Mouse (Mus musculus): Measurements from ENCODE around the gene Fmod.
A peak's percentile ranks its signal among the peaks of the same experiment; 100 is the strongest.

Gene Fmod

DNA sequence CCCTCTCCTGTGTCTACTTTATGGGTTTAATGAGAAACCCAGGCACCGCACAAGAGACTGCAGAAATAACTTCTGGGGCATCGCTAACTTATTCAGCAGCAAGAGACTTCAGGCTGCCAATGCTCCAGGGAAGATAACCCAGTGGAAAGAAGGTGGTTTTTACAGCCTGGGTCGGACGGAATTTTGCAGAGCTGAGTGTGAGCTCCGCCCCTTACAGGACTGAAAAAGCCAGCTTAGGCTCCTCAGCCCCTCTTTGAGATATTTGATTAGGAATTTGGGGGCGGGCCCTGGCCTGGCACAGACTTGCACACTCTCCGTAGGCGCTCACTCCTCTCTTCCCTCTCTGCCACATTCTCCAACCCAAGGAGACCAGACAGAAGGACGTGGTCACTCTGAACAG, at the start of gene Fmod:
Gene Fmod (plus strand): TSS at position 83 of the 400 bp plus-strand sequence.
- DNase-seq = no peak

DNA sequence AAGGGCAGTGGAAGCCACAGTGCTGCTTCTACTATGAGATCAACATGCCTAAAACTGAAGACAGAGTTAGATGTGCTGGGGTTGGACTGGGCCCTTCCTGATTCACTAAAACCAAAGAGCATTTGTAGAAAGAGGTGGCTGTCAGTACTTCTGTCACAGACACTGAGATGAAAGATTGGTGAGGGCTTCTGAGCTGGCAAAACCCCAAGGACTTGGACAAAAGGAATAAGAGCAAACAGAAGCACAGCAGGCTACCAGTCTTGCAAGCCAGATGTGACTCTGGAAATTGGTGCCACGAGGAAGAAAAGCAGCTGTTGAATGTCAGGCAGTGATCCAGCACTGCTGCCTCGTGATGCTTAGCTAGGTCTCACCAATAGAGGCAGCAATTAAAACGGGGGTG, 48.2 kb upstream of the Fmod start:
- DNase-seq = no peak

DNA sequence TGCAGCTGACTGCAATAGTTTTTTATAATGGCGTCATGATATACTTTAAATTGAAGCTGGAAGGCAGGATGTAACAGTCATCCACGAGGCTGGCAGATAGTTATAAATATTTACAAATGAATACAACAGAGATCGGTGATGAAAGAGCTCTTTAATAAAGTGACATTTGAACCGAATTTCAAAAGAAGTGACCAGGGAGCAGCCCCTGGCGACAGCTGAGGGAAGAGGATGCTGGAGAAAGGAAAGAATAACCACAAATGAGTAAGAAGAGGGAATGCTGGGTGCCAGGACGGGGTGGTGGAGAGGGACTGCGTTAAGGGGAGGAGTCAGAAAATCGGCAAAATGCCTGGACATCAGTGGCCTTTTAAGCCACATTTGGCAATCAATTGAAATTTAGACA, 45.8 kb upstream of the Fmod start:
- DNase-seq = no peak

DNA sequence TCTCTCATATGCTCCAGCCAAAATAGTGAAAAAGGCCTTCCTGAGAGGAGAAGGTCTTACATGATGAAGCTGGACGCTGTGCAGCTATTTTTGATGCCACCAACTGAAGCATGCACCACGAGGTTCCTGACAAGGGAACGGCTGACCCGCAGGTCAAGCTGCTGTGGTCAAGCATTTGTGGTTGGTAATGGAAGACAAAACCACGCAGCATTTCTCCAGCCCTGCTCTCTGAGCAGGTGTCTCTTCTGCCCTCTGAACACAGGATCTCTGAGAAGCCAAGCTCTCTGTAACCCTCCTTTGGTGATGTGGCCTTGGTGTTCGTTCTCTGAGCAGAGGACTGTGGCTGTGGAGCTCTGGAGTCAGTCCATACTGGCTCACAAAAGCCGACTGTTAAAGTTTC, 31.6 kb upstream of the Fmod start:
- no peak for DNase-seq

DNA sequence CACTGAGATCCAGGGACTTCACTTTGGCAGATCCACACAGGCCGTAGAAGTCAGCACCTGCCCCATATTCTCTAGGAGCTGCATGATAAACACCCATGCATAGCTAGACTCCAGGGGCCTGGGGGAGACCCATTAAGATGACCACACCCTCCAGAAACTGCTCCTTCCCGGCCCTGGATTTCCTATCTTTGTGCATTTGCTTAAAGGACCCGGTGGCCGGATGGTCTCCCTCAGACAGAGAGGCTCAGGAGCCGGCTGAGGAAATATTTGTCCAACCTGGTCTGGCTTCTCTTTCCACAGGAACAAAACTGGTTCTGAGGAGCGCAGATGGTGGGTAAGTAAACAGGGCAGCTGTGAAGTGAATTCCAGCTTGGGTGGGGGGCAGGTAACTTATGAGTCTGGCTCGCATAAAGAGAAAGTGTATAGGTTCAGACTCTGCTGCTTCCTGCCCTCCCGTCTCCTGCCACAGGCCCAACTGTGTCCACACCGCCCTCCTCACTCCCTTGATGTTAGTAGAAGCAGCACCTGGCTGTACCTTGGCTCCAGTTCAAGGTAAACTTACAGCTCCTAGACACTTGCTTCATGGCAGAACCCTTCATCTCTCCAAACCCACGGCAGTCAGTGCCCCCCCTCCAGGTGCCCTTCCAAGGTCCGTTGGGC, 30.8 kb upstream of the Fmod start:
- no peak for DNase-seq

DNA sequence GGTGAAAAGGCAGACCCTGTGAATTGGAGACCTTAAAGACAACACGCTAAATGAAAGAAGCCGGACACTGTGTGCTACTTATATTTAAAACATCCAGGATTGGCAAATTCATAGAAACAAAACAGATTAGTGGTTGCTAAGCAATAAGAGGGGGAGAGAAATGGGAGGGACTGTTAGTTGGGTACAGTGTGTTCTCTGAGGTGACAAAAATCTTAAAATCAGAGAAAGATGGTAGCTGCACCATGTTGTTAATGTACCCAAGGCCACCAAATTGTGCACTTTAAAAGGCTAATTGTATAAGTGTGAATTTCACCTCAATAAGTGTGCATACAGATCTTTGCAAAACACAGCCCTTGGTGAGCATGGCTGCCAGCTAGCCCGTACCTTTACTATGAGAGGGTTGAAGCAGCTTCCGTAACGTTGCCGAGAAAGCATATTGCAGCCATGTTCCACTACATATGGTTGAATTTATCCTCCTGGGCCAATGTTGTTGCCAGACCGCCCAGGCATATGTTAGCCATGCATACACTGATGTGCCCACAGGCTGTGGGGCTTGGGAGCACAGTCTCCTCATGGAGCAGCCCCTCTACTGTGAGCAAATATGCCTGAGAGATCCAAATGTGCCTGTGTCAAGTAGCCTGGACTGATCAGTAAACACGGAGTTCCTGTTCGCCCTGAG, 12.6 kb upstream of the Fmod start:
- no peak for DNase-seq

DNA sequence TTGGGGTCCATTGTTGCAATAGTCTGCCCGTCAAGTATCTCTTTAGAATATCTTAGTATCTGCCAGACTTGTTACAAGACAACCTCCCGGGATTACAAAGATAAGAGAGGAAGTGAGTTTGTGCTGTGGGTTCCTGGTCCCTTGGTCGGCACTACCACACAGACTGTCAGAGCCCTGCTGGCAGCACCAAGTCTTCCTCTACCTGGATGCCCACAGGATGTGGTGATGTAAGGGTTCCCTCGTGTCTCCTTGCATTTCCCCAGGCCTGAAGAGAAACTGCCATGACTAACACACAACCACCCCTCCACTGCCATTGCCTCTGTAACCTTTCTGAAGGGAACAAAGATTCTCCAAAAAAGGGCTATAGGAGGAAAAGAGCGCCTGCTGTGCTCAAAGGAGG, 11.1 kb upstream of the Fmod start:
- no peak for DNase-seq

DNA sequence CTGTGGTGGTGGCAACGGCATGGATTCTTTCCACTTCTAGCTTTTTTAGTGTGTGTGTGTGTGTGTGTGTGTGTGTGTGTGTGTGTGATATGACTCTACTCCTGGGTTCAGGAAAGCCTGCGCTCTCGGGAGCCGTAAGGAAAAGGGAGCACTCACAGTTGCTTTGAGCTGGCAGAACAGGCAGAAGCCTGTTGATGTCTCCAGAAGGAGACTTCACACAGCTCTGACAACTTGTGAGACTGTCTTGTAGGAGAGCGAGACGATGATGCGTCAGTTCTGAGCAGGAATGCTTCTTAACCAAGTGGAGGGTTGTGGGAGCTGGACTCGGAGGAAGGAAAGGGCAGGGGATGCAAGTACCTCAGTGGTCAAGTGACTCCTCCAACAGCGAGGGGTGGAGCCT, 10.3 kb upstream of the Fmod start:
- no peak for DNase-seq

DNA sequence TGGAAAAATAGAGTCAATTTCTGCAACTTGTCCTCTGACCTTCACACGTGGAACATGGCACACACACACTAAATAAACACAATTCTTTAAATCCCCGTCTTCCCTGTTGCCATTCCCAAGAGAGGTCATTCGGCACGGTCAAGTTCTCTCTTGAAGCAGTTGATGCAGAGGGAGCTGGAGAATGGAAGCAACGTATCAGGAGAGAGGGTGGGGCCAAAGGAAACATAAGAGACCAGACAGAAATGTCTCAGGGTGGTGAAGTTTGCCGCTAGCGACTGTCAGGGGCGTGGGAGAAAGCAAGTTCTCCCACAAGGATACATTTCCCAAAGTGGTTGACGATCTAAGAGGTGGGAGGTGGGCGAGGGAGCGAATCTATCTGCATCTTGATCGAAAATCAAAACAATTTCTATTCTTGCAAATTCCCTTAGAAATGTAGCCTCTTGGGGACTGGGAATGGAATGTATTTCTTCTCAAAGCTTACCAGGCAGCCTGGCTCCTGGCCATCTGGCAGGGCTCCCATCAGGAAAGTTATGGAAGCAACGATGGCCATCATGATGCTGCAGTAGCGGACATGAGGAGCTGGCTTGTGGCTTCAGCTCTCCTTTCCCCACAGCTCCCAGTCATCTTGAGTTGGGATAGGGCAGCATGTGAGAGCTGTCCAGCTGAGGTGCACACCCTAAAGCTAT, 8.8 kb upstream of the Fmod start:
- no peak for DNase-seq

DNA sequence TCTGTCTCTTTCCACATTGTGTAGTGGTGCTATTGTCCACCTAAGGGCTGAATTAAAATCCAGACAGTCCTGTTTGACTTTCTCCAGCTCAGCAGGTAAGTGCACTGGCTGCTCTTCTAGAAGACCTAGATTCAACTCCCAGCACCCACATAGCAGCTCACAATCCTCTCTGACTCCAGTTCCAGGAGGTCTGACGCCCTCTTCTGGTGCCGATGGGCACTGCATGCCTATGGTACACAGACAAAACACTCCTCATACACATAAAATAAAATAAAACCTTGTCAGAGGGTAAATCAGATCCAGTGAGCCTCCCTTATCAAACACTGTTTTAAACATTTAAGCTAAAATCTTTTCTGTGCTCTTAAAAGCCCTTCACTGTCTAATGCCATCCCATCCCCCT, 562 bp upstream of the Fmod start:
- no peak for DNase-seq

DNA sequence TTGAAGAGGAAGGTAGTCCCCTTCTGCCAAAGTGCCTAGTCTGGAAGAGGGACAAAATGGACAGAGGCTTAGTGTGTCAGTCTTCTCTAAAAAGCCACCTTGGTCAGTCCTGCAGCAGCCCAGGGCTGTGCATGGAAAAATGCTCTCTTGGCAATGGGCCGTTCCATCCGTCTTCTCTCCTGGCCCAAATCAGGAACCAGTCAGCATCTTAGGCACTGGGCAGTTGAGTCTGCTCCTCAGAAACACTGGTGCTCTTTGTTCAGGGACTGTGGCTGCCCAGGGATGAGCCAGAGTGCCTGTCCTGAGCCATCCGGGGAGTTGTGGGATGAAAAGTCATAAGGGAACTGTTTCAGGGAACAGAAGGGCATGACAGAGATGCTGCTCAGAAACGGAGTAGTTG, 1.3 kb downstream of the Fmod start:
- no peak for DNase-seq

DNA sequence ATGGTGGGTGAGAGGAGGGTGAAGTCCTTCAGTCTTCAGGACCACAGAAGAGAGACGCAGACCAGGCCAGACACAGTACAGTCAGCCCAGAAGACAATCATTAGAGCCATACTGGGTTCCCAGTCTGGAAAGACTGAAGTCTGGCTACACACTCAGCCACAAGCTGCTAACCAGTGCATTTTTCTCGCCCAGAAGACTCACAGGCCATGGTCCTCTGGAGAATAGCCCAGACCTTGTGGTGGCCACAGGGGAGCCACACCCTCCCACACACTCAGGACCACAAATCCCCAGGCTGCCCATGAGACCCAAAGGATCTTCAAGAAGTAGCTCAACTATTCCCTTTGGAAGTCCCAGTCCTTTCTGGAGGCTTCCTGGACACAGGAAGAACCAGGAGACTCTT, 2.3 kb downstream of the Fmod start:
- no peak for DNase-seq

DNA sequence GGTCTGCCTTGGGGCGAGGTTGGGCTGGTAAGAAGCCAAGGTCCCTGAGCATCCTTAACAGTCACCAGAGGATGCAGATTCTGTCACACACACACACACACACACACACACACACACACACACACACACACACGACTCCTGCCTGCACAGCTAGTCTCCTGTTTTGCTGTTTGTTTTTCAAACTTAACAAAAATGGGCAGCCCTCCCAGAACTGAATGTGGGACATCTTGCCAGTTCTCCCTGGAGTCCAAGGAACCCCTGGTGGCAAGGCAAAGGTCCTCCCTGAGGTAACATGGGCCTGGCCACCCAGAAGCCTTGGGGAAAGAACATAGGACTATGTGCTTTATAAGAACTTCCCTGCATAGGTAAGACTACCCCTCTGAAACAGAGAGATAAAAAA, 4.8 kb downstream of the Fmod start:
- DNase-seq = no peak

DNA sequence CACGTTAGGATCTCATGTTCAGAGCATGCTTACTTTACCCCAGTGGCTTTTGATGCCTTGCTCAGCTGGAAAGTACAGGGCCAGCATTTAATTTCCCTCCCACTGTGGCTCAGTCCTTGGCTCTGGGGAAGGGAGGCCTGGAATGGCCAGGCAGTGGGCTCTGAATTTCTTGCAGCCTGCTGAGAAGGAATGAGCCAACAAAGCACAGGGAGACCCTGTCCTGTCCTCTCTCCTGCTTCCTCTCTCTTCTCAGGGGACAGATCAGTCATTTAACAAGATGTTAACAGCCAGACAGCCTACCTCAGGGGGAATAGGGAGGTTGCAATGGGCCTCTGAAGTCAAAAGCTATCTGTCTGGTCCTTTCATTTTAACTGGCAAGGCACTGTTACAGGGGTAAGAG, 5.3 kb downstream of the Fmod start:
- no peak for DNase-seq

DNA sequence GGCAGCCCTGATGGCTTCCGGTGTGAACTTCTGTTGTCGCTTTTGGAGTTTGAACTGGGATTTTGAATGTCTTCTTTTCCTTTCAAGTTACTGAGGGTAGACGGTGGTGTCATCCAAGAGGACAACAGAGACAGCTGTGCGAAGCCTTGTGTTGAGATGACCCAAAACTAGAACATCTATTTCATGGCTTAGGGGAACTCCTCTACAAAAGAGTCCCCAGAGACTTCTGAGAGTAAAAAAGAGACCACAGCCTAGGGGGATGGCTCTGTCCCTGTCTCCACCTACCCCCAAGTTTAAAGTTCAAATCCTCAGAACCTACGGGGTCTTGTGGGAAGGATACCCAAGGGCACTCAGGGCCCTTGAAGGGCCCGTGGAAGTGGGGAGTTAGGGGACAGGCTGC, 7.8 kb downstream of the Fmod start:
- no peak for DNase-seq

DNA sequence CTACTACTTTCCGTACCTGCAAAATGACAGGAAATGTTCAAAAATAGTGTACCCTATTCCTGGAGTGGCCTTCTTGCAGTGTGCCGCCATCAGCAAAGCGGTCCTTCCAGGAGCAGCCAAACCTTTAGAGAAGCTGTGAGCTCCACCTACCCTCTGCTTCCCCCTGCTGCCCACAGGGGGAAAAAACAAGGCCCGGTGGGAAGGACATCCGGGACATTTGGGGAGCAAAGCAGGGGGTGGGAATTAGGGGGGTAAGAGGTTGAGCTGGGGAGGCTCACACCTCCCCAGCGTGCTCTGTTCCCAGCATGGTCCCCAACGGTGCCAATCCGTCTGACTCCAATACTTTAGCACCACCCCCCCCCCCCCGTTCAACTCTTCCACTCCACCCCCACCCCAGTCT, 8.9 kb downstream of the Fmod start:
- peak; percentile 77 for DNase-seq

DNA sequence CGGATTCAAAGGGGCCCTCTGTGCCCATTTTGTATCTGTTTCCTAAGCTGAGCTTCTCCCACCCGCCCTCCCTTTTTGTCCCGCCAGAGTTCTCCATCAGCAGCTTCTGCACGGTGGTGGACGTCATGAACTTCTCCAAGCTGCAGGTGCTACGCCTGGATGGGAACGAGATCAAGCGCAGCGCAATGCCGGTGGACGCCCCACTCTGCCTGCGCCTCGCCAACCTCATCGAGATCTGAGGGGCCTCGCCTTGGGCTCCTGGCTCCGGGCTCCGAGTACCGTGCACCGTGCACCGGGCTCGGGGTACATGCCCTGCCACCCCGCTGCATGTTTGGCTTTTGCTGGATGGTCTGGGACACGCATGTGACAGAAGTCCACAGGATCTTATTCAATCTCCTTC, 9.3 kb downstream of the Fmod start:
- peak; percentile 19 to 33 for DNase-seq

DNA sequence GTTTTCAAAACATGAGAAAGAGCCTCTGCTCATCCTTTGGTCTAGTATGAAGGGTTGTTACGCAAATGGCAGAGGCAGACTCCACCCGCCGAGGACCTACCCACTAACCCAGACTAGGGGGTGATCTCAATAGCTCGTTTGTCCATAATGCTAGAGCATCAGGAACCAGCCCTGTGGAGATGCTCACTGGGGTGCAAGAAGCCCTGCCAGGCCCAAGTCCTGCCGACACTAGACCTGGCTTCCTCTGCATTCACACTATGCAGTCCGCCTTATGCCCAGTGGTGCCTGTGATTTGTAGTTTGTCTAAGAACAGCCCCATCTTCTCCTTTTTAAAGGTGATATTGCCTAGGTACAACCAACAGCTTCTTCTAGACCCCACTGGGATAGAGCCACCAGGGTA, 10.4 kb downstream of the Fmod start:
- DNase-seq = no peak

DNA sequence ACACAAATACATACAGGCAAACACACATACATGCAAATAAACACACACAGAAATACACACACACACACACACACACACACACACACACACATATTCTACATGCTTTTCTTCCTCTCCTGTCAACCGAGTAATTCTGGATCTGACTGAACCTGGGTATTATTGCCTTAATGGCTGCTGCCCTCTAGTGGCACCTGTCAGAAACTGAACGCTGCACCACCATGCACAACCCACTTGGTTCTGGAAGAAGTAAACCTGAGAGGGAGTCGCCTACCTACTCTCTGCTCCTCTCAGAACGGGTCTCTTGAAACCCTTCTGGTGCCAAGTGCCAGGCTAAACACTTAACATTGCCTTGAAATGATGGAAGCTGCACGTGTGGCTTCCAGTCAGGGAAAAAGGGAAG, 11.7 kb downstream of the Fmod start:
- peak; percentile 54 to 62 for DNase-seq

DNA sequence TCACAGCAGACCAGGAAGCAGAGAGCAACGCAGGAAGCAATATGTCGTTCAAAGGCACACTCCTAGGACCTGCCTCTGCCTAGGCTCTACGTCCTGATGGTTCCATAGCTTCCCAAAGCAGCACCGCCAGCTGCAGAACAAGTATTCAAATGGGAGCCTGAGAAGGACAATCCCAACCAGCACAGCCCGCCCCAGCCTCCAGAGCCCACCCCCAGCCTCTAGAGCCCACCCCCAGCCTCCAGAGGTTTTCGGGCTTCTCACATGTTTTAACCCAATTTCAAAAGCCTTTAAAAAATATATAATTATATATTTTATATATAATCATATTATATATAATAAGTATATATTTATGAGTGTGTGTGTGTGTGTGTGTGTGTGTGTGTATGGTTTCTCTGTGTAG, 12.5 kb downstream of the Fmod start:
- no peak for DNase-seq

DNA sequence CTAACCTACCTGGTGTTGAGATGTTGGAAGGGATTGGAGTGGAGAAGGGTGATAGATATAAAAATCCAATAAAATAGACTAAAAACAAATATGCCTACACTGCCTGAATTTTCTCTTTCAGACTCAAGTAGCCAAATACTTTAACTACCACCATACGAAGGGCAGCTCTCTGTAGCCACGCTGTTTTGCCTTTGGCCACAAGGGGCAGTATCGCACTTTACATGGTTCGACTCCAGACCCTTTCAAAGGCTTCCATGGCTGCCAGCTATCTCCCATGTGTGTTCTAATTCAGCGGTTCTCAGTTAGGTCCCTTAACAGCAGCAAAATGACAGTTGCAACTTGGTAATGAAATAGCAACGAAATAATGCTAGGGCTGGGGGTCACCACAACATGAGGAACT, 16.2 kb downstream of the Fmod start:
- peak; percentile 84 to 89 for DNase-seq

DNA sequence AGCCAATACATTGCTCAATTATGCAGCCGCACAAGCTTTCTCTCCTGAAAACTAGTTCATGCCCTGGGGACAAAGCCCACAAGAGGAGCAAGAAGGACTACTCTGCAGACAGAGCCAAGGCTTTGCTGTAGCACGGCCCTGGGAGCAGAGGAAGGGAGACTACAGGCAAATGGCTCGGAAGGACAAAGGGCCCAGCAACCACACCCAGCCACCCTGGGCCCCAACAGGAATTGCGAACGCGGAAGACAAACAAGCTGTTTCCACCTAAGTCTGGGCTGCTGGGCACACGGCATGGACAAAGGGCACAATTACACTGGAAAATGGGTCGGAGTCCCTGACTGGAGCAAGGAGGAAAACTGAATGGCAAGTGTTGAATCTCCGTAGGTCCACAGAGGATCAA, 18.0 kb downstream of the Fmod start:
- DNase-seq = no peak

DNA sequence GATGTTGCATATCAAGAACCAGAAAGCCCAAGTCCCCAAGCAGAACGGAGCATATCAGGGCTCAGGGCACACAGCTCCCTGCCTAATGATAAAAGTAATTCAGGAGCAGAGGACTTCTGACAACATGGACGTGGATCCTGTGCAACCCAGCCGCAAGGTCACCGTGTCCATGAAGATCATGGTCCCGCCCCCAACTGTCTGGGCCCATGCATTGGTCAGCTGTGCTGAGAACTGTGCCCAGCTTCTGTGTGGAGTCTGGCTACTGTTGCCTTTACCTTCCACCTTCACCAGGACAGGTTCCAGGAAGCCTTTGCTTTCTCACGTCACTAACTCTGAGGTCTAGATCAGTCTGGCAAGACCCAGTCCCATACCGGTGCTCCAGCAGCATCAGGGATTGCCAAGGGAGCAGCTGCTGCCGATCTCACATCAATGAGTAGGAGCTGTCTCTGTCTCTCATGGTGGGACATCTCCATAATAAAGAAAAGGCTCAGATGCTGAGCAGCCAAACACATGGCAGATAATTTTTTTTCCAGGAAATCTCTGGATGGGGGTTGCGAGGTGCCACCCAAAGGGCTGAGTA, 18.7 kb downstream of the Fmod start:
- DNase-seq = no peak

DNA sequence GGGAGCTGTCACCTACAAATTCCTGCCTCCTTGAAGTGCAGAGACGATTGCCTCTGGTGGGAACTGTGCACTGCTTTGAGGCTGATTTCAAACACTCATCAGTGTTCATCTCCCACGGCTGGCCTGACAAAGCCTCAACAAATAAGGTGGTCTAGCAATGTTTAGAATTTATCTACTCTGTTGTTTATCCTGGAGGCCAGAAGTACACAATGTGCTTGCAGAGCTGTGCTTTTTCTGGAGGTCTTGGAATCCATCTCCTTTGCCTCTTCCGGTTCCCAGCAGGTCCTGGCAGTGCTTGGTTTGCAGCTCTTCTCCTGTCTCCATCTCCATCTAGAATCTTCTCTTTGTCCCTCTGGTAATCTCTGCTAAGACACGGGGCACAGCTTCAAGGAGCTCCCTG, 19.2 kb downstream of the Fmod start:
- no peak for DNase-seq

Data from thymus, postnatal 36 days (tissue).